Mouse (Mus musculus) kidney, adult 18-20 months (tissue): ENCODE results near the gene Idi2.
A peak's percentile ranks its signal among the peaks of the same experiment; 100 is the strongest.
"Not testable (repeated sequence)": the region's sequence is repeated elsewhere in the genome, so short reads cannot be mapped to it uniquely, and the experiment has no call there.

Experiments used
- DNase-seq: peaks from one replicate; pipeline ENCODE4 v3.0.0; 2021

The Idi2 gene

DNA sequence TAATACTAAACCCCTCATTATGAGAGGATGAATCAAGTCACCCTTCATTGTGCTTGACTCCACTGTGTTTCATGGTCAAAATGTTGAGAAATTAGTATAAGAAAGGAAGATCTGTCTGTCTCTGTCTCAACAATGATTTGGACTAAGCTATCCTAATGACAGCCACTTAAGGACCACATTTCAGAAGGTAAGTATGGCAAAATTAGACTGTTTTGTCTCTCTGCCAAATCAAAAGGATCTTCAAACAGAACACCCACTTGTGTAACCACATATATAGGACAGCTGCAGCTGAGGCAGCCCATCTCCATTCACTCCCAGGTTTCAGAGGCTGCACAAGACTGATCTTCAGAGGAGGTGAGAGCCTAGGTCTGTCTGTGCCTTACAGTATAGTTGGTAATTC is at the start of gene Idi2:
Idi2 (plus strand) TSS at position 301 of the 400 bp plus-strand sequence.
- not testable (repeated sequence) for DNase-seq

DNA sequence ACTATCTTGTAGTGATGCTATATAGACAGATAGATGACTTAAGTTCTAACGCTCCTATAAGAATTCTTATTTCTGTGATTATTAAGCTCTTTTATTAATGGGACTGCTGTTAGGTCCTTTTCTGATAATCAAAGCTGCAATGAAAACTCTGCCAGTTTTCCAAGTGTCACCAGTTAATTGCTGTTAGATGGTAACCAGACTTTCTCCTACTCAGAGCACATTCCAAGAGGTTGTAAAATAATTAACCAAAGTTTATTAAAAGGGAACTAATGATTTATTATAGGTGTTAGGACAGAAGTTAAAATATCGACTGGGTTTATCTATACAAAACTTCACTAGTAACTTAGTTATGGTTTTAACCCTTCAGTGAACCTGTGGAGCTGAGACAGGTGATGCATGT is 46.7 kb upstream of the Idi2 start:
- not testable (repeated sequence) for DNase-seq

DNA sequence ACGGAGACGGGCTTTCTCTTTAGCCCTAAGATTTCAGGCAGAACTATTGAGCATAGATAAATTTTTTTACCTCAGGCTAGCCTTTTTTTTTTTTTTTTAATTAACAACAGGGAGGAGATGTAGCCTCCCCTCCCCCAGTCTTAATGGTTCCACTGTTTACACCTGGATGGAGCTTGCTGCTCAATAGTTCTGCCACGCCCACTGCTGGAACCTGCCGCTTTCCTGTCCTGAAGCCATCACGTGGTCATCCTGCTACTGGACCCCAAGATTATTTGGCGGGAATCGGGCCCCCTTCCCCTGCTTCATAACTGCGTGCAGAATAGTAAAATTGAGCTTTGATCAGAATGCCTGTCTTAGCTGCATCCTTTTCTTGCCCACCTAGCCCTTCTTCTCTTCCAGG is 38.8 kb upstream of the Idi2 start:
- DNase-seq: not testable (repeated sequence)

DNA sequence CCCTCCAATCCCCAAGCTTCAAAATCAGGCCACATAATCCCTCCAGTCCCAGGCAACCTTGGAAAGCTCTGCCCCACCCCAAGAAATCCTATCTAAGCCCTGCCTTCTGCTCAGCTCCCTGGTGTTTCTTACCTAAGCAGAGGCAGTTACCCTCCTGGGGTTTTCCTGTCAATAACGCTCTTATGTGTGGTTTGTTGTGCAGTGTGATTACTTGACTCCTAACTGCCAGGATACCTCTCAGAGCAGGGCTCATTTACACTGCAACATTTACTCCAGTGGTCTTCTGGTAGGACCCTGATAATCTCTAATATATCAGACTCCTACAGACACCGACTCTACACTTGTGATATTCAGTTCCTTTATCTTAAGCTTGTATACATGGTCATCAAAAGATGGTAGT is 19.2 kb upstream of the Idi2 start:
- DNase-seq: no peak

DNA sequence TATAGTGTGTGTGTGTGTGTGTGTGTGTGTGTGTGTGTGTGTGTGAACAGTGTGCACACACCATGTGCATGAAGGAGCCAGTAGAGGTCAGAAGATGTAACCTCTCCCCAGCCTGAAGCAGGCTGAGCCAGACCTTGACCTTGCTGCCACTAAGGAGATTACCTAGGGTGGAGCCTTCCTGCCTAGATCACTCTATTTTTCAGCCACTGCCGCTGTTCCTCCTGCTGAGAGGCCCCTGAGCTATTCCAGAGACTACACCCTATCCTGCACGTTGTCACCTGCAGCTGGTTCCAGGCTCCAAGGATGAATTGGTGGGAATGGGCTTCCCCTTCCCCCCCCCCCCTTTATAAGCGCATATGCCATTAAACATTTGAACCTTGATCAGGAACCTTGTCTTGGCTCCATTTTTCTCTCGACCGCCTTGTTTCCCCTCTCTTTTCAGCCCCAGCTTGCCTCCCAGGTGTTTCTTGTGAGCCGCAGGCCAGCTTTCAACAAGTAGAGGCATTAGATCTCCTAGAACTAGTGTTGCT is 15.0 kb upstream of the Idi2 start:
- not testable (repeated sequence) for DNase-seq

DNA sequence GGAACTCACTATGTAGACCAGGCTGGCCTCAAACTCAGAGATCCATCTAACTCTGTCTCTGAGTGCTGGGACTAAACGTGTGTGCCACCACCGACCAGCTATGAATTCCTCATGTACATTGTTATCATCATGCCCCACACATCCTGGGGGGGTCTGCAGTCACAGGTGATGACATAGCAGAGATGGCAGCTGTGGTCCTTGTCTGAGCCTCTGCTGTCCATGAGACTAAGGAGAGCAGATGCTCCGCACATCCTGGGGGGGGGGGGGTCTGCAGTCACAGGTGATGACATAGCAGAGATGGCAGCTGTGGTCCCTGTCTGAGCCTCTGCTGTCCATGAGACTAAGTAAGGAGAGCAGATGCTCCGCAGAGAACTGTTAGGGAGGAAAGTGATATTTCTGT is 11.6 kb upstream of the Idi2 start:
- DNase-seq: not testable (repeated sequence)

DNA sequence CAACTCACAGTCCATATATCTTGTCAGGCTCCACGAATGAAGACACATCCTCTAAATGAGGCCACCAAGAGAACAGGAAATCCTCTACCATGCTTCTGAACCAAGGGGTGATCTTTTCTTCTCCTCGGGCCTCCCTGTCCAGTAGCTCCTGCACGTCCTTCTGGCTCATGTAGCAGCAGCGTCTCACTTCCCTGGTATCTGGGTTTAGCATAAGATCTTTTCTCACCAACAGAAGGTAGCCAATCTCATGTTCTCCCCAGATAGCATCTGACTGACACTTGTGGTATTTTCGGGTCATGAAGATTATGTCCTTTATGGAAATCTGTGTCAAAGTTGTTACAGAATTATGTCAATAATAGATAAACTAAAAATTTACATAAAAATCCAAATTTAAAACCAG is 11.0 kb upstream of the Idi2 start:
- not testable (repeated sequence) for DNase-seq

DNA sequence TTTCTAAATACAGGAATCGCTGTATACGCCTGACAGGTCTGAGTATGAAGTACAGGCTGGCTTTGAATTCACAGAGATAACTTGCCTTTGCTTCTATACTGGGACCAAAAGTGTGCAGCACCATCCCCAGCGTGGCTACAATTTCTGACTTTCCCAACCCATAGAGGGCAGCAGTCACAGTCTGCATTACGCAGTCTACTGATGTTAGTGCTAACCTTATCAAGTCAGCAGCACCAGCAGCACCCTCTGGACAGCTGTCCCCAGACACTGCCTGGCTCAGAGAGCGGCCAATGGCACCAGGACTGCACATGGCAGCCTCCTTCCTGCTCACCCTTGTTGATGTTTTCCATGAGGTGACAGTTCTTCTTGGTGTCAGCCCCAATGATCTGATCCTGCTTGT is 8.8 kb upstream of the Idi2 start:
- DNase-seq: not testable (repeated sequence)

DNA sequence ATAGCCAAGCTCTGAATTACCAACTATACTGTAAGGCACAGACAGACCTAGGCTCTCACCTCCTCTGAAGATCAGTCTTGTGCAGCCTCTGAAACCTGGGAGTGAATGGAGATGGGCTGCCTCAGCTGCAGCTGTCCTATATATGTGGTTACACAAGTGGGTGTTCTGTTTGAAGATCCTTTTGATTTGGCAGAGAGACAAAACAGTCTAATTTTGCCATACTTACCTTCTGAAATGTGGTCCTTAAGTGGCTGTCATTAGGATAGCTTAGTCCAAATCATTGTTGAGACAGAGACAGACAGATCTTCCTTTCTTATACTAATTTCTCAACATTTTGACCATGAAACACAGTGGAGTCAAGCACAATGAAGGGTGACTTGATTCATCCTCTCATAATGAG is 4.5 kb upstream of the Idi2 start, which contains the start of gene Gm9745:
Gm9745 (minus strand) TSS at position 101 of the 400 bp plus-strand sequence.
- not testable (repeated sequence) for DNase-seq

DNA sequence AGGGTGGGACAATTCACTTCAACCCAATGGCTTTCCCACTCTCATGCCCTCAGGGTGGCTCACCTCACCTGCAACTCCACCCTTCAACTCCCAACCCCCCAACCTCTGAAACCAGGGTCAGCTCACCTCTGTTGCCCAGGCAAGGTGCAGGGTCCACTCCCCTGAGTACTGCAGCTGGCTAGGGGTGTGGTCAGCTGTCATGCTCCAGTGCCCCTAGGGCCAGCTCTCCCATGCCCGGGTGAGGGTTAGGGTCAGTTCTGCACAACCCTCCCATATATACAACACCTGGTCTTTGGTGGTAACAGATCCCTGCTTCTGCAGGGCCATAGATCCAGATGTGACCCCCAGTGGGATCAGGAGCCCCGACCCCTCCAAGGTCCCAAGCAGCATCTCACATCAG is 2.5 kb downstream of the Idi2 start:
- DNase-seq: not testable (repeated sequence)

DNA sequence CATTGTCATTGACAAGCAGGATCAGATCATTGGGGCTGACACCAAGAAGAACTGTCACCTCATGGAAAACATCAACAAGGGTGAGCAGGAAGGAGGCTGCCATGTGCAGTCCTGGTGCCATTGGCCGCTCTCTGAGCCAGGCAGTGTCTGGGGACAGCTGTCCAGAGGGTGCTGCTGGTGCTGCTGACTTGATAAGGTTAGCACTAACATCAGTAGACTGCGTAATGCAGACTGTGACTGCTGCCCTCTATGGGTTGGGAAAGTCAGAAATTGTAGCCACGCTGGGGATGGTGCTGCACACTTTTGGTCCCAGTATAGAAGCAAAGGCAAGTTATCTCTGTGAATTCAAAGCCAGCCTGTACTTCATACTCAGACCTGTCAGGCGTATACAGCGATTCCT is 4.2 kb downstream of the Idi2 start:
- DNase-seq: not testable (repeated sequence)

DNA sequence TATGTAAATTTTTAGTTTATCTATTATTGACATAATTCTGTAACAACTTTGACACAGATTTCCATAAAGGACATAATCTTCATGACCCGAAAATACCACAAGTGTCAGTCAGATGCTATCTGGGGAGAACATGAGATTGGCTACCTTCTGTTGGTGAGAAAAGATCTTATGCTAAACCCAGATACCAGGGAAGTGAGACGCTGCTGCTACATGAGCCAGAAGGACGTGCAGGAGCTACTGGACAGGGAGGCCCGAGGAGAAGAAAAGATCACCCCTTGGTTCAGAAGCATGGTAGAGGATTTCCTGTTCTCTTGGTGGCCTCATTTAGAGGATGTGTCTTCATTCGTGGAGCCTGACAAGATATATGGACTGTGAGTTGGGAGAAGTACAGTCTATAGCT is 6.4 kb downstream of the Idi2 start:
- DNase-seq: not testable (repeated sequence)

DNA sequence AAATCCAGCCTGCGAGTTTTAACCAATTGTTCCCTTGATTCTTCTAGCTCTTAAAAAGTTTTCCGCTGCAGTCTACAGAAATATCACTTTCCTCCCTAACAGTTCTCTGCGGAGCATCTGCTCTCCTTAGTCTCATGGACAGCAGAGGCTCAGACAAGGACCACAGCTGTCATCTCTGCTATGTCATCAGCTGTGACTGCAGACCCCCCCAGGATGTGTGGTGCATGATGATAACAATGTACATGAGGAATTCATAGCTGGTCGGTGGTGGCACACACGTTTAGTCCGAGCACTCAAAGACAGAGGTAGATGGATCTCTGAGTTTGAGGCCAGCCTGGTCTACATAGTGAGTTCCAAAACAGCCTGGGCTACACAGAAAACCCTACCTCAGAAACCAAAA is 6.9 kb downstream of the Idi2 start:
- not testable (repeated sequence) for DNase-seq

DNA sequence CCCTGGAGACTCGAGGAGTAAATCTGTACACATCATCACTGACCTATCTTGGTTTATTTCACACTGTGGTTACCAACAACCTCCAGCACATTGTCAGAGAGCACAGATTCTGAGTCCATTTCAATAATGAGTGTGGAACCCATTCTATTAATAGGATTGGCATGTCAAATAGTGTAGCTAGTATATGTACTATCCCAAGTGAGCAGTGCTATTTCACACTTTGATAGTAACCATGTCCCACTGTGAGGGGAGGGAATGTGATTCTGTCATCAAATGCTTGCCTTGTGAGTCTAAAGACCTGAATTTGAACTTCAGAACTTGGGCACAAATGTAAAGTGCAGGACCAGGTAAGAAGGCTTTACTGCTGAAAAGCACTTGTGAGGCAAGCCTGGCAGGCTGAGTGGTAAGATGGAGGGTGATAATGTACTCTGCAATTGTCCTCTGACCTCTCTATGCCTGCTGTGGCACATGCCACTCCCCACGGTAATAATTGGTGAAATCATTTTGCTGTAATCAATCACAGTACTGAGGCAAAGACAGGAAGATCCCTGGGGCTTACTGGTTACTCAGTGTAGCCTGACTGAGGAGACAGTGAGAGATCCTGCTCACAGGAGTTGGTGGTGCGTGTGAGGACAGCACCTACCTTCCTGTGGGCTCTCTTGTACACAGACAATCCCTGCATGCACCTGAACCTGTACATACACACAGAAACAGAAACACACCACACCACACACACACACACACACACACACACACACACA is 8.6 kb downstream of the Idi2 start:
- DNase-seq: not testable (repeated sequence)

DNA sequence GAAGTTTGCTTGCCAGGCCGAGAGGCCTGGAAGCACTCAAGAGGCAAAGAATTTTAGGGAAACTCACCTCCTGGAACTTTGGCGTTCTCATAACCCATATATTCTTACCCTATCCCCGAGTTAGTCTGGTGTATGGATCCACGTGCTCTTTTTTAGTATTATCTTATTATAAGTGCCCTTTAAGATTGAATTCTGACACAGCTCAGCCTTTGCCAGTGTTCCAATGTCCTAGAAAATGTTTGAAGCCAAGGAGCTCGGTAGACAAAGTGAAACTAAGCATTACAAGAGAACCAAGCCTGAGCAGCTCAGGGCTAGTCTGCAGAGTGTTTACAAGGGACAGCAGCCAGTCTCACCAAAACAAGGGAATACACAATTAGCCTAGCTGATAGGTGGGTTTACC is 9.6 kb downstream of the Idi2 start:
- DNase-seq: not testable (repeated sequence)

DNA sequence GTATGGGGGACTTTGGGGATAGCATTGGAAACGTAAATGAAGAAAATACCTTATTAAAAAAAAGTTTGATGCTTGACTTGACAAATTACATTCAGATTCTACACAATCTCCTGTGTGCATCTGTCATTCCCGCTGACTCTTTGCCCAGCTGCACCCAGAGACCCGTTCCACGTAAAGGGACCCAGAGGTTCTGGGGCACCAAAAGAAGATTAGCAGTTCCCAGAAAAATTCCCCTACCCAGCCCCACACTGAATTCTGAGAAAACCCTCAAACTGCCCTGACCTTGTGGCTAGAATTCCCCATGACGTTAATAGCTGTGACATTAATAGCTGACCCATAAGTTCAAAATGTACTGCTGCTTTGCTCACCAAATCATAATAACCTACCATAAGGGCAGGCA is 12.6 kb downstream of the Idi2 start:
- no peak for DNase-seq

DNA sequence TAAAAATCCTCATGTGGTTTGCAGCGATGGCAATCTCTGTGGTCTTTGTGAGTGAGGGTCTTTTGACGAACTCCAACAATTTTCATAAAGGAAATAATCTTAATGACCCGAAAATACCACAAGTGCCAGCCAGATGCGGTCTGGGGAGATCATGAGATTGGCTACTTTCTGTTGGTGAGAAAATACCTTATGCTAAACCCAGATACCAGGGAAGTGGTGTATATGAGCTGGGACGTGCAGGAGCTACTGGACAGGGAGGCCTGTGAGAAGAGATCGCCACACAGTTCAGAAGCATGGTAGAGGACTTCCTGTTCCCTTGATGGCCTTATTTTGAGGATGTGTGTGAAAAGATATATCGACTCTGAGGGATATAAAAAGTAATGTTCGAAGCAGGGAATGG is 15.1 kb downstream of the Idi2 start:
- DNase-seq: no peak

DNA sequence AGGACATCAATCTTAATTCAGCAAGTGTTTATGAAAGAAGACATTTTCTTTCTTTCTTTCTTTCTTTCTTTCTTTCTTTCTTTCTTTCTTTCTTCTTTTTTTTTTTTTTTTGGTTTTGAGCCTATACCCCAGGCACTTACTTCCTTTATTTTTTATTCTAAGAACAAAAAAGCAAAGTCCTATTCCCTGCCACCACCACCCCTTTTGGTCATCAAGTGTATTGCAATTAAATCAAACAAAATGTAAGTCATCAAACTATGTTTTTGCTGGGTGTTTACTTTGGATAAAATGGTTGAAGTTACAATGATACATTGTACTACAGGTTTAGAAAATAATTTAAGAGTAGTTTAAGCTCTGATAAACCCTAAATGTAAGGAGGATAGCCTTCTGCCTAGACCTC is 19.7 kb downstream of the Idi2 start:
- DNase-seq: no peak

DNA sequence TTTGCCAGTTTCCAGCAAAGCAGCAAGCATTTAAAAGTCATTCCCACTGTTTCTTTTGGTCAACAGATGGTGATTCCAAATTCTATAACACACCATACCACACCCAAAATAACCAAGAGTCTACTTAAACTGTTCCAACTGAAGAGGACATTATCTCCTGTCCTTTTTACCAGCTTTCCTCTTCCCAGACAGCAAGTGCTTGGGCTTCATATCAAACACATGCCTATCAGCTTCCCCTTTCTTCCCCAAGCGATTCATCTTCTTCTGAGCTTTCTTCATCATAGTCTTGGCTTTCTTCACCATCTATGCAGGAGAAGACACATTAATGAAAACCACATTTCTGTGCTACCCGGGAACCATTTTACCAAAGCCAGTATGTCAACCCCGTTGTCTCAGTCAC is 20.3 kb downstream of the Idi2 start:
- no peak for DNase-seq

DNA sequence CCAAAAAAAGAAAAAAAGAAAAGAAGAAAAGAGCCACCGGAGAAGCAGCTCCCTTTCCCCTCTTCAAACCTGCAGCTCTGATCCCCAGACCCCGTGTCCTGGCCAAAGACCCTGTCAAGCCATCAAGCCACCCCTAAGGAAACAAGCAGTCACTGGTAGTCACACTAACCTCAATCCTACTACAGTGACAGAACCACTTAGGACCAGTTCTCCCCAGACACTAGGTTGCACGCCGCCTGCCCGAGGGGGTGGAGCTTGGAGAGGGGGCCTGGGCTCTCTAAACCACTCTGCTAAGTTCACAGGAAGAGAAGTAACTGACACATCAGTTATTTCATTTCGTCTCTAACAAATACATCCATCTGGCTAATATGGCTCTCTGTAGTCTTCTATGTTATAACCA is 39.6 kb downstream of the Idi2 start:
- DNase-seq: no peak

DNA sequence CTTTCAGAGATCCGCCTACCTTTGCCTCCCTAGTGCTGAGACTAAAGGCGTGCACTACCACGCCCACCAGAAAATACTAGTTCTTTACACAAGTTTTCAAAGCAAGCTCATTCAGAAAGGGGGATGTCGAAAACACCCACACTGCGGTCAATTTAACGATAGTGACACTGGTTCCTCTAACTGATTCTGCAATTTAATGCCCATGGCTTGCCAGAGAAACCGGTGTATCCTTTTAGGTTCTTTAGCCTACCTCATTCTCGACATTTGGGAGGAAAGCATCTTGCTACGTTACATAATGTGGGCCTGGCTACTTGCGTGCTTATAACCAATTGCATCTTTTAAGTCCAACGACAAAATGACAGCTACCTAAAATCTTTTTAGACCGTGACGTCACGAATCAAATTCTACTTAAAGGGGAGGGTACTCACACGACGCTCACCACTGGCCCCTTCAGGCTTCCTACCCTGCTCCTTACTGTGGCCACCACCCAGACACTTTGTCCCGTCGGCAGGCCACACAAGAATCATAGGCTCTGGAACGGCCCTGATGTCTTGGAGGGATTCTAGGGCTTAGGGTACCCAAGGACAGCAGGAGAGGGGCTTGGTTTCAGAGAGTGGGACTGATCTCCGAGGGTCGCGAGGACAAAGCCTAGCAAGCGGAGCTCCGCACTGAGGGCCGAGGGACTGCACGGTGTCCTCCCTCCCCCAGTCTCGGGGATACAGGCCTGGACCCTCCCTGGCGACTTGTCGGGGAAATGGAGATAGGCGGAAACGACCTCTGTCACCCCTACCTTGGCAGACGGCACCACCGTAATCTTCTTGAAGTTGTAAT is 42.7 kb downstream of the Idi2 start:
- DNase-seq: no peak

DNA sequence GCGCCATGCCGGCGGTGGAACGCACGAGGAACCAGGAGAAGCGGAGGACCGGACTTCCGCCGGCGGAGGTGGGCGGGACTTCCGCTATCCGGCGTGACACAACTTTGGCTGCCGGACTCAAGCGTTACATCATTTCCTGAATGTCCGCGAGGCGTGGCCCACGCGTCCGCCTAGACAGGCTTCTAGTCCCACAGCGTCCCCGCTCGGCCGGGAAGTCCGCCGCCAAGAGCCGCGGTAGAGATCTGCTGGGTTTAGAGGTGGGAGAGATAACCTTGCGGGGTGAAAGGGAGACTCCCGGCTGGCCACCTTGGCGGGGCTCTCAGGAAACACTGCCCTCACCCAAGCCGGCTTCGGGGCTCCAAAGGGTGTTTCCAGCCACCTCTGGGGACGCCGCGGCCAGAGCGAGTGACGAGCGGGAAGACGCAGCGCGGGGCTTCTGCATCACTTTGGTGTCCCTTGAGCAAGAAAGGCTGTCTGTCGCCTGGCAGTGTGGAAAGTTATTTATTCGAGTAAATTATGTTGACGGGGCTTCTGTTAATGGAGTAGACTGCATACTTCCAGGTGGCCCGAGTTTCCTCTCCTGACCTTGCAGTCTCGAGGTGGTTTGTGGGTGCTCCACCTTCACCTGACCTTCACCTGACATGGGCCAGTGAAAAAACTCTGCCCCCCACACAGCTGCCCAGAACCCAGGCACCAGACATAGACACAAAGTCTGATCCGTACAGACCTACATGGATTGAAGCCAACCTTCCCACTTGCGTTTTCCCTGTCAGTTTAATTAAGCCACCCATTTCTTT is 43.5 kb downstream of the Idi2 start, which contains the start of gene Gtpbp4:
Gtpbp4 (minus strand) TSS at position 94 of the 797 bp plus-strand sequence.
- peak; percentile 96 for DNase-seq

DNA sequence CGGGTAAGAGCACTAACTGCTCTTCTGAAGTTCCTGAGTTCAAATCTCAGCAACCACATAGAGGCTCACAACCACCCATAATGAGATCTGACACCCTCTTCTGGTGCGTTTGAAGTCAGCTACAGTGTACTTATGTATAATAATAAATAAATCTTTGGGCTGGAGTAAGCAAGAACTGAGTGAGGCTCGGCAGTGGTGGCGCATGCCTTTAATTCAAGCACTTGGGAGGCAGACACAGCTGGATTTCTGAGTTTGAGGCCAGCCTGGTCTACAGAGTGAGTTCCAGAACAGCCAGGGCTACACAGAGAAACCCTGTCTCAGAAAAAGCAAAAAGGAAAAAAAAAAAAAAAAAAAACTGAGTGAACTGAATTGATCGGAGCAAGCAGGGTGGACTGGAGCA is 44.6 kb downstream of the Idi2 start:
- not testable (repeated sequence) for DNase-seq
